Mouse (Mus musculus): Measurements from ENCODE around the gene Syt12.

GRCm38 (mm10) chr19:4447445-4447844, 29.8 kb downstream of the Syt12 start:
- TF ChIP-seq CTCF (IDR thresholded peaks at IDR 0.05; ENCODE audit: low read depth) (no peak), EP300 (optimal IDR thresholded peaks at IDR 0.05) (no peak)

Measured in stomach, postnatal 0 days (tissue).